Mouse (Mus musculus) left cerebral cortex, adult 11 months (tissue): ENCODE measurements around the gene Gm17455.

Source experiments
- DNase-seq: peaks from one replicate; pipeline ENCODE4 v3.0.0; 2022; ENCODE audit warnings: low spot score

Gene Gm17455

GRCm38 (mm10) chr10:60399449-60399848, at the start of gene Gm17455:
Gm17455 (plus strand) TSS chr10:60399726.
- DNase-seq, result no peak

DNA sequence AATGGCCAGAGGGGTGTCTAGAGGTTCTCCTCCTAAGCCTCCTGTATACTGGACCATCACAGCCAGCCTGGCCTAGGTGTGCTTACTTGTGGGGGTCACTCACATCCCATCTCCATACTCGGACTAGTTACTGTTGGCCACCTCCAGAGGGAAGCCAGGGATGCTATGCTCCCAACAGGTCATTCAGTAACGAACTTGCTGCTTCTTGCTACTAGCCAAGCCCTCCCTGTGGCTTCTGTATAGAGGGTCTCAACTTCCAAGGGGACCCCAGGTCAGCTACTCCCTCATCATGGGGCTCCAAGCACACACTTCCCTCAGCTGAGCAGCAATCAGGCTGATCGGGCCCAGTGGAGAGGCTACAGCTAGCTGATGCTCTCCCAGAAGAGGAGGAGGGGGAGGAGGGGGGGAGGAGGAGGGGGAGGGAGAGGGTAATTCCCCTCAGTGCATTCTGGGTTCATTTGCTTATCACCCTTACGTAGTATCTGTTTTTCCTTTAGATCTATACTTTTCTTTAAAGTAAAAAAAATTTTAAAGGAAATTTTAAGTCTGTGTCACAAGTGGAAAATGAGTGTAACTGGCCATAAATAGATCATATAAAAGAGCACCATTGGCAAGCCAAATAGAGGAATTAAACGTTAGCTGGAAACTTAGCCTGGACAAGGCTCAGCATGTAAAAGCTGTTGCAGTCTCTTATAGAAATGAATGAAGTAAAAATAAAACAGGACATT, 49.3 kb upstream of the Gm17455 start:
- DNase-seq, result no peak

GRCm38 (mm10) chr10:60350805-60351167, 48.7 kb upstream of the Gm17455 start:
- no peak for DNase-seq

DNA sequence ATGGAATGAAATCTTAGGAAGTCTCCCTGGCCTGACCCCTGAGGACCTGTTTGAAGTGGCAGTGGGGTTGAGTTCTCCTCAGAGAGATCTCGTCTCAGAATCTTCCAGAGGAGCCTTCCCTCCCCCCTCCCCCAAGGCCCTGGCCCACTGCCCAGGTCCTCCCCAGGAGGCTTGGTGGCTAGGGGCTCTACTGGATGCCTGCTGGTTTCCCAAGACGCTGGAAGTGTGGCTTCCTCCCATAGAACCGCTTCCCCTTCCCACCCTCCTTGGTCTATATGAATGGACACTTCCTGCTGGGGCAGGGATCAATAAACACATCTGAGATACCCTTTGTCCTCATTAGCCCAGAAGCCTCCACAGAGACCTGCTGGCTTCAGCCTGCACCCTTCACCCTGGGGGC, 48.3 kb upstream of the Gm17455 start:
- DNase-seq, result no peak

- DNase-seq, result no peak
These were observed 47.6 kb upstream of the Gm17455 start for GRCm38 (mm10) chr10:60351761-60352455.

DNA sequence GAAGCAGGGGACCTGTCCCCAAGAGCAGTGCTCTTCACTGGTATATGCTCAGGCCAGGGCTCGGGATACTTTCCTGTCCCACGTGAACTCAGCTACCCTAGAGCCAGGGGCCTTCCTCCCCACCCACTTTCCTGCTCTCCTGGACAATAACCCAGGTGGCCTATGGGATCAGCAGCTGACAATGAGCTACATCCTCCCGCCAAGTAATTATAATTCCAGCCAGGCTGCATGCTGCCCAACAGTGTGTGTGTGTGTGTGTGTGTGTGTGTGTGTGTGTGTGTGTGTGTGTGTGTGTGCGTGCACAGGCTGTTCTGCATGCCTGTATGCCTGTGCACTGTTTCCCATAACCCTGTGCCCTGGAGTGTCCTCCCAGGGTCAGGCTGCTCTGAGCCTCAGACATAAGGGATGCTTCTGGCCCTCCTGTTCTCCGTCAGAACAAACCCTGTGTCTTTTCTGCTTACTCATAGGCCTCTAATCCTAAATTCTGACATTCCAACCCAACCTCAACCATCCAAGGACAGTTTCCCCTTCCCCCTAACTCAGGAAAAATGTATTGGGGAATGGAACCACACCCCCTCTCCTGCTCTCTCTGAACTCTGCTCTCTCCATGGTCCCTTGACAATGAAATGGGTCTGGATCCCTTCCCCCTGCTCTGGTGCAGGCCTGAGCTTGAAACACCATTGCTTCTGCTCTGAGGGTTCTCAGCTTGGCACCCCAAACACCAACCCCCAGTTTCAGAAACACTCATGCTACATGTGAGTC, 46.1 kb upstream of the Gm17455 start:
- DNase-seq, result no peak

GRCm38 (mm10) chr10:60354003-60354325, 45.6 kb upstream of the Gm17455 start:
- no peak for DNase-seq

DNA sequence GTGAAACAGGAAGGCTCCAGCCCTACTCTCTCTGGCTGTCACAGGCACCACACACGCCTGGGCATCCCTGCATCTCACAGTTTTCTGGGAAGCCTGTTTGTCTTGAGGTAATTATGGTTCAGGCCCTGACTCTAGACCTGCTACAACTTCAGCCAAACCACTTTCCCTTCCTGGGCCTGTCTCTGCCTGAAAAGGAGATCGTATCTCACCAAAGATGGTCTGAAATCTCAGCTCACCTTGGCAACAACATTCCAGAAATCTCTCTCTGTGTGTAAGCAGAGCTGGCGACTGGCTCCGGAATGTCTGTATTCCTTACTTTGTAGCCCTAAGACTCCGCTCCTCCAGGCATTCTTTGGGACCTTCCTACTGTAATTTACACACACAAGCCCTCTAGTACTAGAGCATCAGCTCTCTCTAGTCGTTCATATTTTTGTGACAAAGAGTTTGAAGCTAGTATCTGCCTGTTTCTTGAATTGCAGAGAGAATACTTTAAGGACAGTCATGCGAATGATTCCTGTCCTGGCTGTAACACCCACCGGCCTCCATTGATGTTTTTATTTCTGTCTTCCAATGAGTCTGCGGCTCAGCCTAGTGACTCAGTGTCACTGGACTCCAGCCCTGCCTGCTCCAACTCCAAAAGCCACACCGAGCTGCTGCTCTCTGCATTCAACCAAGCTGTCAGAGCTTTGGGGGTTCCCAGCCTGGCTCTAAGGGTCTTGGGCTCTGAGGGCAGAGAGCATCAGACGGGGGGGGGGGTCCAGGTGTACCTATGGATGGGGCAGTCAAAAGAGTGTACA, 44.4 kb upstream of the Gm17455 start:
- no peak for DNase-seq

DNA sequence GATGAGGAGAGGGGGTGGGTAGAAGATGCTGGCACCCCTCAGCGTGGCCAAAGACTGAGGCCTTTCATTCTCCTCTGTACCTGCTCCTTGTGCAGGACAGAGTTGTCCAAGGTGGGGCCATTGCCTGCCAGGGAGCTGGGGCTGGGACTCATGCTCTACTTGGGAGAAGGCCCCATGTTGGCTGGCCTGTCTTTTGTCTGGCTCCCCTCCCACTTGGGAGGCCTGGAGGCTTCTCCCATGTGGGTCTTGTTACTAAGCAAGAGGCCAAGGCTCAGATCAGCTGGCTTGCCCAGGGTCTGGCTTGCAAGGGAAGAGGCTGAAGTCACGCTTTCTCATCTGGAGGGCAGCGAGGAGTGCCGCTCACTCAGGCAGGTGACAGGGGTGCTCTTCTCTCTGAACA, 42.1 kb upstream of the Gm17455 start:
- DNase-seq, result no peak

- DNase-seq, result no peak
These were observed 41.6 kb upstream of the Gm17455 start for GRCm38 (mm10) chr10:60357901-60358300.

DNA sequence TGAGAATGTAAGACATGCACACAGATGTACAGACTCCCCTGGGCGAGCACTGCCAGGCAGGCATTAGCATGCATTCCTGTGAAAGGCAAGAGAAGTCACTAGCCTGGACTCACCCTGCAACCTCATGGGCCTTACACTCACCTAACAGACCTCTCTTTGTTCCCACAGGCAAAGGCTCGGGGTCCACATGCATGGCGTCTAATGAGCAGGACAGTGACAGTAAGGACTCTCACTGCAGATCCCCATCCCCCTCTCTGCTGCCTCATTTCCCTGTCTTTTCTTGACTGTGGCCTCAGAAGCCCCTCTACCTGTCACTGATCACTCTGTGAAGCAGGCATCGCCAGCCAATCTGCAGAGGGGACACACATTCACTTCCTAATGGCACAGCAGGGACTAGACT, 40.8 kb upstream of the Gm17455 start:
- DNase-seq, result no peak

DNA sequence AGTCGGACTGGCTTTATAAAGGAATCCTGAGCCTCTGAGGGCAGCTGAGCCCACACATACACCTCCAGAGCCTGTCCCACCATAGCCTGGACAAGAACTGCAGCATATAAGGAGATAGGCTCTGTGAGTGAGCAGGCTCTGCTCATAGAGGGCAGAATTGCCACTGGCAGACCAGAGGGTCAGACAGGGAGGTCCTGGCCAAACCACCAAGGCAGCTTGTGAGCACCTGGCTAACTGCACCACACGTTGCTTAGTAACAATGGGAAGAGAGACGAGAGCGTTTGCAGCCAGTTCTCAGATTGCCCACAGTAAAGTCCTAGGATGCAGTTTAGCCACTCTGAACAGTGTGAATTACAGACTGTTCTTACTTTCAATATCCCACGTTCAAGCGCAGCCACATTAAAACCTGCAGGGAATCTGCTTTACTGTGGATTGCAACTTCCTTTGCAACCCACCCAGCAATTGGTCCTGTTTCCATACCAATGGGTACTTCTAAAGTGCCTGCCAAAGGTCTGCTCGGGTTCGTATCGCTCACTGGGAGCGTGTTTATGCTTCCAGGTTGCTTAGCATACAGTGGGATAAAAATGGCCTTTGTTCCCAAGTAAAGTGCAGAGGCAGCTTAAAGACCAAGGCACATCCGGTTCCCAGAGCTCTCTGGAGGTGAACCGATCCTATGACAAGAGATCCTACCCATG, 37.8 kb upstream of the Gm17455 start:
- DNase-seq, result no peak

GRCm38 (mm10) chr10:60362310-60362628, 37.3 kb upstream of the Gm17455 start:
- DNase-seq, result no peak

DNA sequence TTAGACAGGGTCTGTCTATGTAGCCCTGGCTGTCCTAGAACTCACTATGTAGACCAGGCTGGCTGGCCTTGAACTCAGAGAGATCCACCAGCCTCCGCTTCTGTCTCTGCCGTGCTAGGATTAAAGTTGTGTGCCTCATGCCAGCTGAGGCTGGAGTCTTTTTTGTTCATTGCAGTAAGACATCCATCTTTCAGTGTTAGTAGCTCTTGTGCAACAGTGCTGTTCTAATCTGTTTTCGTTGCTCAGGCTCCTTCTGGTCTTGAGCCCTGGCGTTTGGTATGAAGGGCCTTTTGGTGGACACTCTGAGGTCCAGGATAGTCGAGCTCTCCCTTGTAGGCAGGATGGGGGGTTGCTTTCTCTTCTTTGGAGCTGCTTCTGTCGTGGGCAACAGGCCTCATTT, 36.1 kb upstream of the Gm17455 start:
- no peak for DNase-seq

- DNase-seq, result no peak
These were observed 32.4 kb upstream of the Gm17455 start for GRCm38 (mm10) chr10:60367145-60367544.

DNA sequence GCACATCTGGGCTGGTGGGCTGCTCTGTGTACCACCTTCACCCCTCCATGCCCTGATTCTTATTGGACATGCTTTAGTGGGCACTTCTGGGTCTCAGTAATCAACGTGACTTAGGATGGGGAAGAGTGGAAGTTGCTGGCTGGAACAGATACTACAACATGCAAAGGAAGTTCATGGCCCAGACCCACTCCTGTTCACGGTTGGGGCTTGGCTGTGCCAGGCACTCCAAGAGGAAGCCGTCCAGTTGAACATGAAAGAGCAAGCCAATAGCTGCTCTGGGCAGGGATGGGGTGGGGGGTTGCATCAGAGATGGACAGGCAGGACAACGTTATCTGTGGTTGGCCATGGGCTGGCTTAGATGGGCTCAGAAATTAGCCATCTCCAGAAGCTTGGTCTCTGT, 31.6 kb upstream of the Gm17455 start:
- DNase-seq, result no peak

DNA sequence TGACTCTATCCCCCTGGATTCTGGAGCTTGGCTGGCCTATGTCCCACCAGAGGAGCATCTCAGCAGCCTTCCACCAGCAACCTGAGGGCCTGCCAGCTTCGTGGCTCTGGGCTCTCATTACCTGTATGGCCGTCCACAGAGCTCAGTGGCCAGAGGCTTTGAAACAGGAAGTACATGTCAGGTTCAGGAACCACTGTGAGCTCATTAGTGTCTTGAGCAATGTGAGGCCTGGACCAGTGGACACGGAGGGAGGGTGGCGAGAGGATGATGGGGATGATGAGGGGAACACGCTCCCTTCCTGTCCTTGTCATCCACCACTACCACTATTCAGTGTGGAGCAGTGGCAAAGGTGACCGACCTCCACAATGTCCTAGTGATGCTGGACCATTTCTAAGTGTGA, 30.1 kb upstream of the Gm17455 start:
- no peak for DNase-seq

DNA sequence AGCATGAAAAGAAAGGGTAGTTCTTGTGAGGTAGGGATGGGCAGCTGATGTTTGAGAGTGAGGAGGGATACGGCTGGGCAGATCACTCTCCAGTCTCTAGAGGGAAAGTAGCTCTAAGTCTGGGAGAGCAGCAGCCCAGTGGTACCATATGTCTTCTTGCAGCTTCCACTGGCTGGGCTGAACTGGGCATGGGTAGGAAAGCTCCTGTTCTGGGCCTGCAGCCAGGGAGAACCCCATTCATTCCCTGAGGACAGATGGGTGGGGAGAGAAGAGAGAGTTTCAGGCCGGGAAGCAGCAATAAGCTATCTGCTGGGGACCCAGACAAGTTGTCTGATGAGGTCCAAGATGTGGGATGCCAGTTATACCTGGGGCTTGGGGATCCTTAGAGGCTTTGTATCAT, 29.4 kb upstream of the Gm17455 start:
- DNase-seq, result no peak

GRCm38 (mm10) chr10:60370601-60371061, 28.9 kb upstream of the Gm17455 start:
- no peak for DNase-seq

GRCm38 (mm10) chr10:60371596-60372386, 27.7 kb upstream of the Gm17455 start:
- no peak for DNase-seq

GRCm38 (mm10) chr10:60373543-60373936, 26.0 kb upstream of the Gm17455 start:
- DNase-seq, result no peak
